Mouse (Mus musculus) lung, postnatal 0 days (tissue): ENCODE measurements around the gene Dnase1l3. TPM values are rescaled to one million over a fixed set of nuclear protein-coding genes. Genes with fewer than 3 reads are reported as not detected.

Experiments used
- ATAC-seq: fragments of 200-750 bp; cut with Nextera tagmentation; 2 replicates; pipeline ENCODE4 v1.8.0; 2017; ENCODE audit warnings: moderate library complexity
- DNase-seq: peaks from one replicate; pipeline ENCODE4 v3.0.0-alpha.2; 2016; ENCODE audit warnings: low spot score
- H3K27ac ChIP-seq: fragments of 300-500 bp; sonication (generic); 2 replicates; pipeline ENCODE4 v1.5.1; 2014; ENCODE audit warnings: antibody characterized with exemption, mild to moderate bottlenecking, low read length, mixed read lengths
- H3K27me3 ChIP-seq: fragments of 300-500 bp; sonication (generic); replicated peaks from 2 replicates; pipeline ENCODE4 v1.6.1; 2014; ENCODE audit warnings: low read length, mixed read lengths; ENCODE audit not compliant: insufficient read depth
- H3K36me3 ChIP-seq: fragments of 300-500 bp; sonication (generic); 2 replicates; pipeline ENCODE4 v1.6.1; 2014; ENCODE audit warnings: low read length, mixed read lengths; ENCODE audit not compliant: insufficient read depth
- H3K4me1 ChIP-seq: fragments of 300-500 bp; sonication (generic); 2 replicates; pipeline ENCODE4 v1.6.1; 2014; ENCODE audit warnings: antibody characterized with exemption, low read depth, low read length, mixed read lengths; ENCODE audit not compliant: insufficient read depth
- H3K4me2 ChIP-seq: fragments of 300-500 bp; sonication (generic); replicated peaks from 2 replicates; pipeline ENCODE4 v1.6.1; 2014; ENCODE audit warnings: low read depth, mild to moderate bottlenecking, low read length, moderate library complexity, mixed read lengths
- H3K4me3 ChIP-seq: fragments of 300-500 bp; sonication (generic); 2 replicates; pipeline ENCODE4 v1.5.1; 2014; ENCODE audit warnings: low read depth, low read length
- H3K9ac ChIP-seq: fragments of 300-500 bp; sonication (generic); replicated peaks from 2 replicates; pipeline ENCODE4 v1.6.1; 2014; ENCODE audit warnings: low read depth, mild to moderate bottlenecking
- H3K9me3 ChIP-seq: fragments of 300-500 bp; sonication (generic); 2 replicates; pipeline ENCODE4 v1.6.1; 2016; ENCODE audit warnings: low read length, mixed read lengths
- CTCF ChIP-seq: IDR thresholded peaks from 2 replicates; pipeline ENCODE4 v1.5.1; 2016; ENCODE audit warnings: antibody characterized with exemption, mild to moderate bottlenecking
- EP300 ChIP-seq: IDR thresholded peaks from 2 replicates; pipeline ENCODE4 v1.6.1; 2016; ENCODE audit warnings: antibody characterized with exemption, mild to moderate bottlenecking, control low read depth
- WGBS: fragments of 180-500 bp; shearing (Covaris S2); extraction: QIAGEN DNeasy Blood & Tissue Kit; methylation state at CpG from one replicate; pipeline ENCODE4 v1.1.7; 2014; 5-methylcytosine and 5-hydroxymethylcytosine counted together
- polyA plus RNA-seq: library from polyadenylated mRNA; unstranded; fragments of >200 nt; fragmentation: Nextera tagmentation; extraction: Ambion mirVana; gene quantifications from 2 replicates; pipeline ENCODE4 v1.2.1, GENCODE M21; 2015

Gene Dnase1l3
- polyA plus RNA-seq, result 0.02 and 0.07 TPM in 2 replicates

GRCm38 (mm10) chr14:7994271-7994767 is at the start of gene Dnase1l3:
Gene Dnase1l3, minus strand, starts transcription at chr14:7994573.
- Histone ChIP-seq H3K36me3 (no peaks in the 10 kb centered on the region), H3K27me3 (no peaks in the 10 kb centered on the region), H3K9me3 (no peaks in the 10 kb centered on the region), H3K4me1 (no peaks in the 10 kb centered on the region), H3K27ac (no peak within 1 kb of the TSS), H3K4me2 (no peak within 1 kb of the TSS), H3K9ac (no peak within 1 kb of the TSS), H3K4me3 (no peak within 1 kb of the TSS)
- ATAC-seq (peak; percentile 45; the same call in 1 of the 2 replicates), DNase-seq (peak; percentile 54)
- TF ChIP-seq CTCF (peak; percentile 71), EP300 (no peak)
- 44% methylated on average over 8 of the region's 8 CpGs for WGBS

DNA sequence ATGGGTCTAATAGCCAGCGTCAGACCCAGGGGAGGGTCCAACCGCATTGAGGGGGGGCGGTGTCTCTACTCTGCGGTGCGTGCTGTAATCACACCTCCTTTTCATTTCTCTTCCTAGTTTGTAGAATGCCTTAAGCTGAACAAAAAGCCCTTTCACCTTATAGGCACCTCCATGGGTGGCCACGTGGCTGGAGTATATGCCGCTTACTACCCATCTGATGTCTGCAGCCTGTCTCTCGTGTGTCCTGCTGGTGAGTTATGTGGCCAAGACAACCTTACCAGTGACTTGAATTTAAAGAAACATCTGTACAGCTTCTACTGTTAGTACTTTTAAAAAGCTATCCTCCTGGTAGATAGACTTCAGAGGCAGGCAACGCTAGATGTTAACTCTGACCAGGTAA is 48.2 kb upstream of the Dnase1l3 start:
- Histone ChIP-seq H3K27me3 (no peaks in the 10 kb centered on the region), H3K4me2 (no peak overlapping the region), H3K9ac (no peak overlapping the region), H3K36me3 (no peaks in the 10 kb centered on the region), H3K9me3 (no peaks in the 10 kb centered on the region), H3K27ac (no peak overlapping the region), H3K4me1 (no peaks in the 10 kb centered on the region), H3K4me3 (no peak overlapping the region)
- ATAC-seq (no peak), DNase-seq (no peak)
- TF ChIP-seq CTCF (no peak), EP300 (no peak)
- WGBS, result 93% methylated on average over 9 of the region's 9 CpGs

DNA sequence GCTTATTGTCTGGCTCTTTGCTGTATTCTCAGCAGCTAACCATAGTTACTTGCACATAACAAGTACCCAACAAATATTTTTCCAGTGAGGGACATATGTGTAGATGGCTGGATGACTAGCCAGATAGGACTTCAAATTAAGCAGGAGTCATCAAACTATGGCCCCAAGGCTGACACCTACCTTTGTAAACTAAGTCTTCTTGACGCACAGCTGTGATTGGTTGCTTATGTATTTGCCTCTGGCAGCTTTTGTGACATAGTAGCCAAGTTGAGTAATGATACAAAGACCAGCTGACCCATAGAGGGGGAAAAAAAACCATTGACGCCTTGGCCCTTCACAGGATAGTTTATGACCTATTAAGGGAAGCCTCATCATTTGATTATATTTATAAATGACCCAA is 47.7 kb upstream of the Dnase1l3 start:
- no peak for DNase-seq

DNA sequence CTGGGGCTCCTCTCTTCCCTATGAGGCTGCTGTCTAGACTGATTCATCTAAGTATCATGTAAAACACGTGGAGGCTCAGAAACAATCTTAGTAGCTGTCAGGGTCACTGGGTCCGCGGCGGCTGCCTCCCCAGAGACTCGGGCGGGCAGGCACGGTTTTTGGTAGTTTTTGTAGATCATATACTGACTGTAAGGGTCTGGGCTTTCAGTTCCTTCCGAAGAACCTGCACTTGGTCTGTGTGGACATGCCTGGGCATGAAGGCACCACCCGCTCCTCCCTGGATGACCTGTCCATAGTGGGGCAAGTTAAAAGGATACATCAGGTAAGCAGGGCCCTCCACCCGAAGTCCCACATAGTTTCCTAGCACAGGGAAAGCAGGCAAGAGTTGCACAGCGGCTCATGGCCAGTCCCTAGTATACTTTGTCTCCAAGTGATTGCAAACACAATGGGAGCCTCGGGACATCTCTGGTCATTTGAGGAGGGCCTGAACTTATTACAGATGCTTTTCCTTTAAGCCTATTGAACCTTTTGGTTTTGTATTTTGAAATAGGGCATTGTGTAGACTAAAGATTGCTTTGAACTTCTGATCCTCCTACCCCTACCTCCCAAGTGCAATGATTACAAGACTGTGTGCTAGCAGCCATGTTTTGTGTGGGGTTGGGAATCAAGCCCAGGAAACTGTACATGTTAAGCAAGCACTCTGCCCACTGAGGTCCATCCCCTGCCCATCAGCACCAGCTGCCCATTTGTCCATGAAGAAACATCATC is 46.7 kb upstream of the Dnase1l3 start:
- Histone ChIP-seq H3K4me1 (no peaks in the 10 kb centered on the region), H3K9ac (no peak overlapping the region), H3K27me3 (no peaks in the 10 kb centered on the region), H3K36me3 (no peaks in the 10 kb centered on the region), H3K9me3 (no peaks in the 10 kb centered on the region), H3K4me3 (no peak overlapping the region), H3K4me2 (no peak overlapping the region), H3K27ac (no peak overlapping the region)
- no peak for ATAC-seq
- no peak for TF ChIP-seq EP300
- no peak for TF ChIP-seq CTCF
- DNase-seq, result no peak
- WGBS, result 88% methylated on average over 12 of the region's 12 CpGs

More for the DNA sequence above, 47.7 kb upstream of the Dnase1l3 start:
- H3K9ac ChIP-seq, result no peak overlapping the region
- ATAC-seq, result no peak
- no peak for TF ChIP-seq EP300
- no peak for TF ChIP-seq CTCF
- H3K4me1 ChIP-seq, result no peaks in the 10 kb centered on the region
- no peak overlapping the region for H3K4me3 ChIP-seq
- H3K4me2 ChIP-seq, result no peak overlapping the region
- H3K9me3 ChIP-seq, result no peaks in the 10 kb centered on the region
- 89% methylated on average over 2 of the region's 2 CpGs for WGBS
- no peaks in the 10 kb centered on the region for H3K27me3 ChIP-seq
- H3K27ac ChIP-seq, result no peak overlapping the region
- H3K36me3 ChIP-seq, result no peaks in the 10 kb centered on the region

DNA sequence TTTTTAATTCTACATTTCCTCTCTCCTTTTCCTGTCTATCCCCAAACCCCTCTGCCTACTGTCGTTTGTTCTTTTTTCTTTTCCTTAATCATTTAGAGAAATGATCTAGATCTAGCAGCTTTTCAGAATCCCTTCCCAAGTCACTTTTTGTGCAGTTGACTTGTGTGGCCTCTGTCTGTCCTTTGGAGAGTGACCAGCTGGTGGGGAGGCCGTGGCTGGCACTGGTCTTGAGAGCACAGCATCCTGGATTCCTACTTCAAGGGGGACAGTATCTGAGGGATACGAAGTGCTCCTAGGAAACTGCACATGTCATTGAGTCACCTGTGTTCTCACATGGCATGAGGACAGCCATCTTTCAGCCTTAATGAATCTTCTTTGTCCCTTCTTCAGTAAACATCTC is 45.8 kb upstream of the Dnase1l3 start:
- Histone ChIP-seq H3K27ac (no peak overlapping the region), H3K4me1 (no peaks in the 10 kb centered on the region), H3K4me2 (no peak overlapping the region), H3K27me3 (no peaks in the 10 kb centered on the region), H3K4me3 (no peak overlapping the region), H3K9ac (no peak overlapping the region), H3K36me3 (no peaks in the 10 kb centered on the region), H3K9me3 (no peaks in the 10 kb centered on the region)
- ATAC-seq (no peak), DNase-seq (no peak)
- TF ChIP-seq CTCF (no peak), EP300 (no peak)
- 63% methylated on average over 3 of the region's 3 CpGs for WGBS

- TF ChIP-seq CTCF (no peak), EP300 (peak; percentile 58)
- DNase-seq (peak; percentile 85), ATAC-seq (peak; percentile 96)
- Histone ChIP-seq H3K9ac (no peak overlapping the region), H3K27me3 (no peaks in the 10 kb centered on the region), H3K27ac (no peak overlapping the region), H3K4me2 (no peak overlapping the region), H3K36me3 (no peaks in the 10 kb centered on the region), H3K4me3 (no peak overlapping the region), H3K4me1 (no peaks in the 10 kb centered on the region), H3K9me3 (no peaks in the 10 kb centered on the region)
- 58% methylated on average over 7 of the region's 7 CpGs for WGBS
Observed at GRCm38 (mm10) chr14:8038791-8039448, 44.5 kb upstream of the Dnase1l3 start.
